Mouse (Mus musculus): ENCODE data around the gene Adamts12. TPM values are rescaled to one million over a fixed set of nuclear protein-coding genes. Genes with fewer than 3 reads are reported as not detected.

The Adamts12 gene
- polyA plus RNA-seq, 1 experiment = 0.15 TPM

- Histone ChIP-seq H3K4me3 (replicated peaks; ENCODE audit: insufficient read depth, low read depth, low read length) (no peak overlapping the region), H3K27me3 (ENCODE audit: control insufficient read depth, insufficient read depth, low read length) (no peaks in the 10 kb centered on the region), H3K4me1 (ENCODE audit: control insufficient read depth, insufficient read depth, low read length) (no peaks in the 10 kb centered on the region), H3K27ac (ENCODE audit: insufficient read depth, low read length) (no peak overlapping the region)
- 61% methylated on average over 6 of the region's 6 CpGs for WGBS
- DNase-seq = no peak
- no peak for TF ChIP-seq CTCF (IDR thresholded peaks at IDR 0.05; ENCODE audit: borderline replicate concordance, insufficient read depth, low read depth, low read length)
- no peak for TF ChIP-seq POLR2A (IDR thresholded peaks at IDR 0.05; ENCODE audit: borderline replicate concordance, insufficient read depth, low read length)
These were observed 138.5 kb downstream of the Adamts12 start for GRCm38 (mm10) chr15:11203084-11203483.

GRCm38 (mm10) chr15:11204934-11205333 is 140.3 kb downstream of the Adamts12 start:
- Histone ChIP-seq H3K4me3 (replicated peaks; ENCODE audit: insufficient read depth, low read depth, low read length) (no peak overlapping the region), H3K4me1 (ENCODE audit: control insufficient read depth, insufficient read depth, low read length) (no peaks in the 10 kb centered on the region), H3K27me3 (ENCODE audit: control insufficient read depth, insufficient read depth, low read length) (no peaks in the 10 kb centered on the region), H3K27ac (ENCODE audit: insufficient read depth, low read length) (no peak overlapping the region)
- TF ChIP-seq CTCF (IDR thresholded peaks at IDR 0.05; ENCODE audit: borderline replicate concordance, insufficient read depth, low read depth, low read length) (no peak), POLR2A (IDR thresholded peaks at IDR 0.05; ENCODE audit: borderline replicate concordance, insufficient read depth, low read length) (no peak)
- no peak for DNase-seq
- 82% methylated on average over 3 of the region's 3 CpGs for WGBS

GRCm38 (mm10) chr15:11210976-11211375 is 146.4 kb downstream of the Adamts12 start:
- Histone ChIP-seq H3K27me3 (ENCODE audit: control insufficient read depth, insufficient read depth, low read length) (no peaks in the 10 kb centered on the region), H3K27ac (ENCODE audit: insufficient read depth, low read length) (no peak overlapping the region), H3K4me1 (ENCODE audit: control insufficient read depth, insufficient read depth, low read length) (no peaks in the 10 kb centered on the region), H3K4me3 (replicated peaks; ENCODE audit: insufficient read depth, low read depth, low read length) (no peak overlapping the region)
- no peak for TF ChIP-seq POLR2A (IDR thresholded peaks at IDR 0.05; ENCODE audit: borderline replicate concordance, insufficient read depth, low read length)
- no peak for TF ChIP-seq CTCF (IDR thresholded peaks at IDR 0.05; ENCODE audit: borderline replicate concordance, insufficient read depth, low read depth, low read length)
- DNase-seq = no peak
- WGBS = 89% methylated on average over 6 of the region's 6 CpGs

- Histone ChIP-seq H3K4me1 (ENCODE audit: control insufficient read depth, insufficient read depth, low read length) (no peaks in the 10 kb centered on the region), H3K27ac (ENCODE audit: insufficient read depth, low read length) (no peak overlapping the region), H3K27me3 (ENCODE audit: control insufficient read depth, insufficient read depth, low read length) (no peaks in the 10 kb centered on the region), H3K4me3 (replicated peaks; ENCODE audit: insufficient read depth, low read depth, low read length) (no peak overlapping the region)
- DNase-seq = no peak
- TF ChIP-seq CTCF (IDR thresholded peaks at IDR 0.05; ENCODE audit: borderline replicate concordance, insufficient read depth, low read depth, low read length) (no peak), POLR2A (IDR thresholded peaks at IDR 0.05; ENCODE audit: borderline replicate concordance, insufficient read depth, low read length) (no peak)
- 61% methylated on average over 4 of the region's 4 CpGs for WGBS
These were observed 169.5 kb downstream of the Adamts12 start for GRCm38 (mm10) chr15:11233906-11234632.

GRCm38 (mm10) chr15:11240406-11240805 is 175.8 kb downstream of the Adamts12 start:
- Histone ChIP-seq H3K4me1 (ENCODE audit: control insufficient read depth, insufficient read depth, low read length) (no peaks in the 10 kb centered on the region), H3K4me3 (replicated peaks; ENCODE audit: insufficient read depth, low read depth, low read length) (no peak overlapping the region), H3K27me3 (ENCODE audit: control insufficient read depth, insufficient read depth, low read length) (no peaks in the 10 kb centered on the region), H3K27ac (ENCODE audit: insufficient read depth, low read length) (no peak overlapping the region)
- WGBS = 82% methylated on average over 3 of the region's 3 CpGs
- TF ChIP-seq CTCF (IDR thresholded peaks at IDR 0.05; ENCODE audit: borderline replicate concordance, insufficient read depth, low read depth, low read length) (no peak), POLR2A (IDR thresholded peaks at IDR 0.05; ENCODE audit: borderline replicate concordance, insufficient read depth, low read length) (no peak)
- DNase-seq = no peak

- Histone ChIP-seq H3K27ac (ENCODE audit: insufficient read depth, low read length) (no peak overlapping the region), H3K4me1 (ENCODE audit: control insufficient read depth, insufficient read depth, low read length) (no peaks in the 10 kb centered on the region), H3K27me3 (ENCODE audit: control insufficient read depth, insufficient read depth, low read length) (no peaks in the 10 kb centered on the region), H3K4me3 (replicated peaks; ENCODE audit: insufficient read depth, low read depth, low read length) (no peak overlapping the region)
- TF ChIP-seq CTCF (IDR thresholded peaks at IDR 0.05; ENCODE audit: borderline replicate concordance, insufficient read depth, low read depth, low read length) (no peak), POLR2A (IDR thresholded peaks at IDR 0.05; ENCODE audit: borderline replicate concordance, insufficient read depth, low read length) (no peak)
- 74% methylated on average over 2 of the region's 2 CpGs for WGBS
- DNase-seq = no peak
These were observed 176.7 kb downstream of the Adamts12 start for GRCm38 (mm10) chr15:11241288-11241687.

- H3K4me3 ChIP-seq (replicated peaks; ENCODE audit: insufficient read depth, low read depth, low read length) = no peak overlapping the region
- no peak for DNase-seq
- no peak for TF ChIP-seq POLR2A (IDR thresholded peaks at IDR 0.05; ENCODE audit: borderline replicate concordance, insufficient read depth, low read length)
- no peak for TF ChIP-seq CTCF (IDR thresholded peaks at IDR 0.05; ENCODE audit: borderline replicate concordance, insufficient read depth, low read depth, low read length)
- no peak overlapping the region for H3K27ac ChIP-seq (ENCODE audit: insufficient read depth, low read length)
- WGBS = 78% methylated on average over 1 of the region's 1 CpGs
- H3K27me3 ChIP-seq (ENCODE audit: control insufficient read depth, insufficient read depth, low read length) = no peaks in the 10 kb centered on the region
- no peaks in the 10 kb centered on the region for H3K4me1 ChIP-seq (ENCODE audit: control insufficient read depth, insufficient read depth, low read length)
These were observed 181.8 kb downstream of the Adamts12 start for GRCm38 (mm10) chr15:11246402-11246801.

Measured in cerebellum, adult 2 months (tissue).